9 mouse cellular contexts compared by ENCODE assay signal in the genomic region with DNA sequence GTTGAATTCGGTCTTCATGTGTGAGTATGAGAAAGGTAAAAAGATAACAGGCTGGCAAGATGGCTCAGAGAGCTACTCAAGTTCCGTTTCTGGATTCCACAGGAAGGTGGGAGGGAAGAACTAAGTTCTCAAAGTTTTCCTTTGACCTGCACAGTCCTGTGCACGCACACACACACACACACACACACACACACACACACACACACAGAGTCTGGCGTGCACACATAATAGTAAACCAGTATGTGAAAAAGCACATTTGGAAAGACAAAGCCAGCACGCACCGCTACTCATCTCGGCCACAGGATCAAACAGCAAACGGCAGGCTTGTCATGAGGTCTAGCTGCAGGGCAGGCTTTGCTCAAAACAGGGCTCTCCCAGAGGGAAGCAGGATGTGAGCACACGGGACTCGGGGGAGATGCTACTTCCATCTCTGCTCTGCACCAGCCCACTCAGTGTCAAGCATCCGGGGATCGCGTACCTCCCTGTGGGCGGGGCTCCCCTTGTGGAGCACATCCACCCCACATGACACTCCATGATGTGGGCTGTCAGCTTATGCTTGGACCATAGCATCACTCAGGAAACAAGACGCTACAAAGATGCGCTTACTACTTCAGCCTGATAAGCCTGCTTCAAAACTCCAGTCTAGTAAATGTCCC. TPM values are rescaled to one million over a fixed set of nuclear protein-coding genes. Genes with fewer than 3 reads are reported as not detected.
DNase-seq lines count a peak whose midpoint lies in the region; ATAC-seq and TF ChIP-seq lines count a peak whose summit lies in the region.
"Had no signal": no experiment of that assay in that cellular context is flagged by ENCODE, and none has a peak within 500 bp of the region (broad histone marks: within the 10 kb centered on the region; RNA-seq: fewer than 3 reads in every experiment).

No protein-coding gene starts in this region.

- peak; percentile 47 for DNase-seq in CD4-positive, CD25-positive, alpha-beta regulatory T cell, adult 2 months (ENCODE audit: low read depth, low spot score)
- peak; percentile 56 to 75 for DNase-seq in adrenal gland, postnatal 36 days
- DNase-seq in heart, postnatal 25 days (ENCODE audit: low spot score), result peak; percentile 65
- DNase-seq in kidney, postnatal 14 days, result peak; percentile 59
- DNase-seq in lung, postnatal 0 days (ENCODE audit: low spot score), result peak; percentile 63
- peak; percentile 32 to 60 for DNase-seq in right cerebral cortex, postnatal 10 days (ENCODE audit: low spot score in 2 of 2)
- DNase-seq in adipocyte (ENCODE audit: low spot score), result no peak

- peak; percentile 91 for ATAC-seq in forebrain, embryonic 13.5 days
- peak; percentile 90 for ATAC-seq in lung, postnatal 0 days

- intact Hi-C loops in heart, postnatal 25 days (cut with DNase I), result loop anchor here (2.0 kb wide), 1 partner anchor 15 kb away; no protein-coding TSS in a partner anchor

- 0 out of 2 replicates have a peak, but pooled peaks cover 3% of the 10 kb centered on the region for H3K4me1 ChIP-seq in forebrain, embryonic 13.5 days
- no peaks in the 10 kb centered on the region for H3K4me1 ChIP-seq in lung, postnatal 0 days (ENCODE audit: insufficient read depth, low read depth, low read length)
- H3K4me1 ChIP-seq: limb, embryonic 12.5 days had no signal

- TF ChIP-seq CTCF in lung, postnatal 0 days (IDR thresholded peaks at IDR 0.05), result no peak

- peak overlapping the region; percentile 19 for H3K4me3 ChIP-seq in forebrain, embryonic 13.5 days
- H3K4me3 ChIP-seq in lung, postnatal 0 days (ENCODE audit: low read depth, low read length), result no peak overlapping the region
- H3K4me3 ChIP-seq: limb, embryonic 12.5 days had no signal

- H3K9ac ChIP-seq in forebrain, embryonic 13.5 days, result peak overlapping the region; percentile 57
- H3K9ac ChIP-seq in lung, postnatal 0 days (replicated peaks; ENCODE audit: low read depth), result no peak overlapping the region
- H3K9ac ChIP-seq: limb, embryonic 12.5 days had no signal

- no peak for TF ChIP-seq EP300 in lung, postnatal 0 days (IDR thresholded peaks at IDR 0.05)

- H3K27me3 ChIP-seq in forebrain, embryonic 13.5 days, result no peaks in the 10 kb centered on the region
- H3K27me3 ChIP-seq in lung, postnatal 0 days (replicated peaks; ENCODE audit: insufficient read depth, low read length), result no peaks in the 10 kb centered on the region
- H3K27me3 ChIP-seq: limb, embryonic 12.5 days had no signal

- peak overlapping the region; percentile 49 for H3K4me2 ChIP-seq in forebrain, embryonic 13.5 days
- peak overlapping the region; percentile 32 for H3K4me2 ChIP-seq in lung, postnatal 0 days (replicated peaks; ENCODE audit: low read depth, low read length)
- H3K4me2 ChIP-seq: limb, embryonic 12.5 days had no signal

- no peaks in the 10 kb centered on the region for H3K36me3 ChIP-seq in forebrain, embryonic 13.5 days (ENCODE audit: poor library complexity, severe bottlenecking)
- no peaks in the 10 kb centered on the region for H3K36me3 ChIP-seq in lung, postnatal 0 days (ENCODE audit: insufficient read depth, low read length)
- H3K36me3 ChIP-seq: limb, embryonic 12.5 days had no signal

- WGBS in forebrain, embryonic 13.5 days, result 59% methylated on average over 16 of the region's 16 CpGs
- 38% methylated on average over 16 of the region's 16 CpGs for WGBS in lung, postnatal 0 days

- no peak overlapping the region for H3K27ac ChIP-seq in forebrain, embryonic 13.5 days
- H3K27ac ChIP-seq in lung, postnatal 0 days (ENCODE audit: low read length), result peak overlapping the region; percentile 43
- H3K27ac ChIP-seq: limb, embryonic 12.5 days had no signal

- no peaks in the 10 kb centered on the region for H3K9me3 ChIP-seq in forebrain, embryonic 13.5 days (replicated peaks)
- H3K9me3 ChIP-seq in lung, postnatal 0 days (ENCODE audit: low read length), result no peaks in the 10 kb centered on the region
- H3K9me3 ChIP-seq: limb, embryonic 12.5 days had no signal

RNA-seq across cellular contexts. Expression of gene Filip1, which starts 50.9 kb away (rescaled TPM):
- total RNA-seq in adrenal gland, postnatal 36 days (2021), result 10 to 100 TPM; 66.6 to 80.8 TPM
- 3.0 and 5.3 TPM in 2 replicates for polyA plus RNA-seq in forebrain, embryonic 13.5 days (2015; fragmentation: Nextera tagmentation; extraction: Ambion mirVana)
- 100 to 1,000 TPM; 122 to 129 TPM for total RNA-seq in heart, postnatal 25 days (2021)
- 10.1 and 12.2 TPM in 2 replicates for polyA plus RNA-seq in lung, postnatal 0 days (2015; fragmentation: Nextera tagmentation; extraction: Ambion mirVana)
